Mouse (Mus musculus) neural tube, embryonic 13.5 days (tissue): ENCODE results near the gene Hemgn. TPM values are rescaled to one million over a fixed set of nuclear protein-coding genes. Genes with fewer than 3 reads are reported as not detected.
A peak's percentile ranks its signal among the peaks of the same experiment; 100 is the strongest.

Experiments
- ATAC-seq: fragments of 200-750 bp; cut with Nextera tagmentation; 2 replicates; pipeline ENCODE4 v1.8.0; 2017; ENCODE audit warnings: low read depth, mild to moderate bottlenecking, moderate TSS enrichment, moderate library complexity
- H3K27ac ChIP-seq: fragments of 300-500 bp; sonication (generic); replicated peaks from 2 replicates; pipeline ENCODE4 v1.5.1; 2015; ENCODE audit warnings: moderate library complexity, mild to moderate bottlenecking, inconsistent platforms
- H3K27me3 ChIP-seq: fragments of 300-500 bp; sonication (generic); 2 replicates; pipeline ENCODE4 v1.6.1; 2015; ENCODE audit warnings: mild to moderate bottlenecking, inconsistent platforms
- H3K36me3 ChIP-seq: fragments of 300-500 bp; sonication (generic); 2 replicates; pipeline ENCODE4 v1.6.1; 2015; ENCODE audit warnings: mild to moderate bottlenecking, inconsistent platforms
- H3K4me1 ChIP-seq: fragments of 300-500 bp; sonication (generic); replicated peaks from 2 replicates; pipeline ENCODE4 v1.6.1; 2015; ENCODE audit warnings: inconsistent platforms
- H3K4me2 ChIP-seq: fragments of 300-500 bp; sonication (generic); 2 replicates; pipeline ENCODE4 v1.6.1; 2015; ENCODE audit warnings: inconsistent platforms, mild to moderate bottlenecking, moderate library complexity
- H3K4me3 ChIP-seq: fragments of 300-500 bp; sonication (generic); 2 replicates; pipeline ENCODE4 v1.5.1; 2015; ENCODE audit warnings: mild to moderate bottlenecking, inconsistent platforms
- H3K9ac ChIP-seq: fragments of 300-500 bp; sonication (generic); 2 replicates; pipeline ENCODE4 v1.6.1; 2015; ENCODE audit warnings: moderate library complexity, mild to moderate bottlenecking, inconsistent platforms
- H3K9me3 ChIP-seq: fragments of 300-500 bp; sonication (generic); 2 replicates; pipeline ENCODE4 v1.6.1; 2016; ENCODE audit warnings: inconsistent platforms
- WGBS: fragments of 180-500 bp; shearing (Covaris S2); methylation state at CpG from one replicate; pipeline ENCODE4 v1.1.7; 2015; 5-methylcytosine and 5-hydroxymethylcytosine counted together
- polyA plus RNA-seq: library from polyadenylated mRNA; unstranded; fragments of >200 nt; fragmentation: Nextera tagmentation; extraction: Ambion mirVana; gene quantifications from 2 replicates; pipeline ENCODE4 v1.2.1, GENCODE M21; 2015

Gene Hemgn
- polyA plus RNA-seq, 1 experiment from 2014 or later: 0.60 TPM

DNA sequence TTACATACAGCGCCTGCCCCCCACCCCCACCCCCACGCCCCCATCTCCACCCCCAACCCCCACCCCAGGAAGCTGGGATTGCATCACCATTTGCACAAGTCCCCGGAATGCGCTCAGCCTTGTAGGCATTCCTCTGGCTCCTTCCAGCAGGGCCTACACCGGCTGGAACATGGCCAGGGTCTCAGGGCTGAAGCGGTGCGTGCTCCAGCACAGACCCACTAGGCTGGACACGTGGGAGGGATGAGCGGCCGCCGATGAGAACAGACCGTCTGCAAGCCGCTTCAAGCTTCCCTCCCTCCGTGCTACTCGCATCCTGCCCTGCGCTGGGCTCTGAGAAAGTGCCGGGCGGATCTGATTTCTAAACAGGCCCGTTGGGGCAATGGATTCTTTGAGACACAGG is 42.3 kb downstream of the Hemgn start:
- Histone ChIP-seq H3K27me3 (peaks cover 30% of the 10 kb centered on the region), H3K4me2 (peak overlapping the region; percentile 44), H3K36me3 (peaks cover 4% of the 10 kb centered on the region; the same call in 1 of the 2 replicates), H3K4me3 (no peak overlapping the region), H3K9me3 (no peaks in the 10 kb centered on the region), H3K9ac (peak overlapping the region; percentile 38; the same call in 1 of the 2 replicates), H3K4me1 (peaks cover 16% of the 10 kb centered on the region; the same call in 1 of the 2 replicates), H3K27ac (no peak overlapping the region)
- WGBS: 2% methylated on average over 19 of the region's 19 CpGs
- ATAC-seq: peak; percentile 84

DNA sequence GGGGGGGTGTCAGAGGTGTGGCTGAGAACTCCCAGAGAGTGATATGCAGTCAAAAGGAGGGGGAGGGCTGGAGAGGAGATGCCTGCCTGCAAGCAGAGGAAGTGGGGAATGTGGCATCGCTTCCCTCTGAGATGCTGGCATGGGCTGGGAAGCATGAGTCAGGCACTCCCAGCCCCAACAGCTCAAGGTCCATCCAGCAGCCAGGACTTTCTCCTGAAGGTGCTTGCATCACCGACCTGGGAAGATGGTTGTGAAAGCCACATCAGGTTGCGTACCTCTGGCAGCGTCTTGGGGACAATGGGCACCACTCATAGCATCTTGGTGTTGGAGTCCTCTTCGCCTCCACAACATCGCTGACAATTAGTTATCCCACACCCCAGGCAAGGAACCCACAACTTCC is 42.9 kb downstream of the Hemgn start:
- peaks cover 35% of the 10 kb centered on the region for H3K27me3 ChIP-seq
- WGBS: 54% methylated on average over 6 of the region's 6 CpGs
- ATAC-seq: no peak

DNA sequence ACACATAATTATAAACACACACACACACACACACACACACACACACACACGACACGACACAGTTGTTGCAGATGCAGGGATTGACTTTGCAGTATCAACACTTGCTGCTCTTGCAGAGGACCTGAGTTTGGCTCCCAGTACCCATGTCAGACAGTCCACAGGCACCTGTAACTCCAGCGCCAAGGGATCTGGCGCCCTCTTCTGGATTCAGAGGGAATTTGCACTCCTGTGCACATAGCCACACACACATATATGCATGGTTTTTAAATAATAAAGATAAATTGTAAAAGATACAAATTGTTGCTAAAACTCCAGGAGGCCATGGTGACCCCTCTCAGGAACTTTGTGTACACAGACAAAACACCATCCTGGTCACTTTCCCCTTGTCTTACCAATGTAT is 44.2 kb downstream of the Hemgn start:
- Histone ChIP-seq H3K4me1 (peaks cover 14% of the 10 kb centered on the region; the same call in 1 of the 2 replicates), H3K4me2 (no peak overlapping the region), H3K27me3 (peaks cover 39% of the 10 kb centered on the region), H3K36me3 (no peaks in the 10 kb centered on the region), H3K9ac (no peak overlapping the region), H3K9me3 (no peaks in the 10 kb centered on the region), H3K27ac (no peak overlapping the region), H3K4me3 (no peak overlapping the region)
- 68% methylated on average over 4 of the region's 4 CpGs for WGBS
- no peak for ATAC-seq

More for the DNA sequence above, 42.9 kb downstream of the Hemgn start:
- no peaks in the 10 kb centered on the region for H3K9me3 ChIP-seq
- peaks cover 16% of the 10 kb centered on the region; the same call in 1 of the 2 replicates for H3K4me1 ChIP-seq
- H3K9ac ChIP-seq: no peak overlapping the region
- H3K36me3 ChIP-seq: no peaks in the 10 kb centered on the region
- no peak overlapping the region for H3K4me2 ChIP-seq
- no peak overlapping the region for H3K4me3 ChIP-seq
- H3K27ac ChIP-seq: no peak overlapping the region

DNA sequence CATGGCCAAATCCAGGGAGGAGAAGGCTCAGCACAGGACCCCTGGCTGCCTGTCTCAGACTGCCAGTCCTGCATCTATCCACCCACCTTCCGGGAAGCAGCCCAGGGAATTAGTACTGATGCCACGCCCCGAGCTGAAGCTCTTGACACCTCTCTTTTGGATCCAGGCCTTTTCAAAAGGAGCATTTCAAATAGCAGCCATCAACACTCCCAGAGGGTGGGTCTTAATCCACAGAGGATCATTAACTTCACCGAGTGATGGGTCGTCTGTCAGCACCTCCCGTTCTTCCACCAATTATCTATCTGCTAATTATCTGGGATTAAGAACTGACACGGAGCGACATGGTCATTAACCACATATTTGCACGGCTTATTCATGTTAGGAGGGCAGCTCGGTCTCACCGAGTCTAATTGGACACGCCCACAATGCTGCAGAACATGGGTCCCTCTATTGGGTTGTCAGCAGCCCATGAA is 45.8 kb downstream of the Hemgn start:
- ATAC-seq: no peak
- H3K9ac ChIP-seq: no peak overlapping the region

GRCm38 (mm10) chr4:46364360-46364759 is 48.9 kb downstream of the Hemgn start:
- no peak overlapping the region for H3K4me2 ChIP-seq
- 83% methylated on average over 2 of the region's 2 CpGs for WGBS

More for the DNA sequence above, 45.8 kb downstream of the Hemgn start:
- Histone ChIP-seq H3K4me1 (peaks cover 14% of the 10 kb centered on the region; the same call in 1 of the 2 replicates), H3K4me2 (no peak overlapping the region), H3K36me3 (no peaks in the 10 kb centered on the region), H3K27ac (no peak overlapping the region), H3K9me3 (no peaks in the 10 kb centered on the region), H3K27me3 (peaks cover 39% of the 10 kb centered on the region), H3K4me3 (no peak overlapping the region)
- 15% methylated on average over 12 of the region's 12 CpGs for WGBS

GRCm38 (mm10) chr4:46361258-46361657 is 52.0 kb downstream of the Hemgn start:
- Histone ChIP-seq H3K4me1 (no peaks in the 10 kb centered on the region), H3K36me3 (no peaks in the 10 kb centered on the region)
- WGBS: 77% methylated on average over 5 of the region's 5 CpGs

More at GRCm38 (mm10) chr4:46364360-46364759, 48.9 kb downstream of the Hemgn start:
- no peak overlapping the region for H3K9ac ChIP-seq
- no peak overlapping the region for H3K4me3 ChIP-seq
- H3K27ac ChIP-seq: no peak overlapping the region
- H3K27me3 ChIP-seq: peaks cover 16% of the 10 kb centered on the region
- no peaks in the 10 kb centered on the region for H3K36me3 ChIP-seq
- ATAC-seq: no peak
- H3K4me1 ChIP-seq: peaks cover 6% of the 10 kb centered on the region; the same call in 1 of the 2 replicates
- no peaks in the 10 kb centered on the region for H3K9me3 ChIP-seq

DNA sequence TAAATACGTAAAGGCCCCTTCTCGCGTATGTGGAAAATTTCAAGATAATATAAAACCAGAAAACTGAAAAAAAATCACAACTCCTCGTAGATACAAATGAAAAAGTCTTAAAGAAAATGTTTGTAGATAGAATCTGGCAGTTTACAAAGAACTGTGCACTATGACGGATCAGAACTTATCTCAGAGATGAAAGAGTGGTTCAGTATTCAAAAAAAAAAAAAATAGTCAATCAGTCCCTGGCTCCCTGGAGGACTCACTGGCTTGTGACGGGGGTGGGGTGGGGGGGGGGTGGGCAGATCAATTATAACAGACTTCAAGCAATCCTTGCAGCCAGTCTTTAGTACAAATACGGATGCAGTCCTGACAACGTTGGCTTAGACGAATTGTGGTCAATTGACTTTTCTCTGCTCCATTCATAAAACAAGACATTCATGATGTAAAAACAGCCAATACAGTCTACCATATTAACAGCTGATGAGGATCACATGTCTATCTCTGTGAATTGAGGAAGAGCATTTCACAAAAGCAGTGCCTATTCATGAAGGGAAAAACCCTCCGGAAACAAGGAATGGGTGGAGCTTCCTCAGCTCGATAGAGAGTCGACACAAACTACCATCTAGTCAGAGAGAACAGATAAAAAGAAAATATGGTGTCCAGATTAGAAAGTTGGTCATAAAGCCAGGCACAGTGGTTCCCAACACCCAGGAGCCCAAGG is 53.6 kb downstream of the Hemgn start:
- H3K4me3 ChIP-seq: no peak overlapping the region
- WGBS: 81% methylated on average over 12 of the region's 12 CpGs
- H3K27me3 ChIP-seq: peaks cover 29% of the 10 kb centered on the region
- no peaks in the 10 kb centered on the region for H3K4me1 ChIP-seq
- ATAC-seq: no peak
- H3K4me2 ChIP-seq: no peak overlapping the region
- H3K27ac ChIP-seq: no peak overlapping the region
- no peak overlapping the region for H3K9ac ChIP-seq
- H3K9me3 ChIP-seq: no peaks in the 10 kb centered on the region
- no peaks in the 10 kb centered on the region for H3K36me3 ChIP-seq

More at GRCm38 (mm10) chr4:46361258-46361657, 52.0 kb downstream of the Hemgn start:
- H3K9ac ChIP-seq: no peak overlapping the region
- no peak for ATAC-seq
- no peak overlapping the region for H3K27ac ChIP-seq
- no peak overlapping the region for H3K4me3 ChIP-seq
- peaks cover 25% of the 10 kb centered on the region; the same call in 1 of the 2 replicates for H3K27me3 ChIP-seq
- H3K4me2 ChIP-seq: no peak overlapping the region
- no peaks in the 10 kb centered on the region for H3K9me3 ChIP-seq

GRCm38 (mm10) chr4:46356351-46357133 is 56.8 kb downstream of the Hemgn start:
- 54% methylated on average over 12 of the region's 12 CpGs for WGBS
- Histone ChIP-seq H3K27me3 (peaks cover 56% of the 10 kb centered on the region), H3K36me3 (no peaks in the 10 kb centered on the region), H3K4me3 (no peak overlapping the region), H3K4me2 (no peak overlapping the region), H3K9ac (no peak overlapping the region), H3K27ac (no peak overlapping the region), H3K4me1 (no peaks in the 10 kb centered on the region; the same call in 1 of the 2 replicates), H3K9me3 (no peaks in the 10 kb centered on the region)
- no peak for ATAC-seq

DNA sequence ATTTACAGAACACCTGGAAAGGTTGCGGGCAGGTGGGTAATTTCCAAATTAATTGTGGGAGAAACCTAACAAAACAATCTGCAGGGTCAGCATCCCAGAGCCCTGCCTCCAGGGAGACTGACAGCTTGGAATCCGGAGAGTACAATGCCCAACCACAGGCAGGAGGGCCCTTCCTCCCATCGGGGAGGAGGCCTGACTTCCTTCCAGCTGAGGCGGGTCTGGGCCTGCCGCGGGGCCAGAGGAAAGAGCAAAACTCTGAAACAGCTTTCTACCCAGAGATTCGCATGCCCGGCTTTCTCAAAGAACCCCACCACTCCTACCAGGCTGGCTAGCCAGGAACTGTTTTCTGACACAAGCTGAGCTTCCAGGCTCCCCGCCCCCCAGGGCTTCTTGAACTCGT is 60.3 kb downstream of the Hemgn start:
- Histone ChIP-seq H3K27me3 (peaks cover 86% of the 10 kb centered on the region), H3K27ac (no peak overlapping the region), H3K4me3 (no peak overlapping the region), H3K9me3 (no peaks in the 10 kb centered on the region), H3K9ac (no peak overlapping the region), H3K4me1 (no peaks in the 10 kb centered on the region; the same call in 1 of the 2 replicates), H3K4me2 (no peak overlapping the region), H3K36me3 (no peaks in the 10 kb centered on the region)
- 10% methylated on average over 10 of the region's 10 CpGs for WGBS
- ATAC-seq: no peak

DNA sequence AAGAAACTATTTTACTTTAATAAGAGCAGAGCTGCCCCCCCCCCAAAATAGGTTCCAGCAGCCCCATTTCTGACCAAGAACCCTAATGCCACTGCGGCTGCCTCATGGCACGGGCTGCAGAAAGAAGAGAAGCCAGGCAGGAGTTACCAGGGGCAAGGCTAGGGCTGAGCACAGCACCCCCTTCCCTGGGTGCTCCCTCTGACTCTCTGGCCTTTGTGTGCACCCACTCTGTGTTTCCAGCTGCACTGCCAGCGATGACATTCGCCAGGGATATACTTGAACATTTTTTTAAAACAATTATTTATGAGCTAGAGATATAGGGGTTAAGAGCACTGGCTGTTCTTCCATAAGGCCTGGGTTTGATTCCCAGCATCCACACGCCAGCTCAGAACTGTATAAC is 63.8 kb downstream of the Hemgn start:
- H3K27ac ChIP-seq: no peak overlapping the region
- no peaks in the 10 kb centered on the region for H3K36me3 ChIP-seq
- peaks cover 3% of the 10 kb centered on the region for H3K4me1 ChIP-seq
- WGBS: 39% methylated on average over 5 of the region's 5 CpGs
- ATAC-seq: no peak
- H3K4me3 ChIP-seq: no peak overlapping the region
- peaks cover 95% of the 10 kb centered on the region for H3K27me3 ChIP-seq
- H3K9me3 ChIP-seq: no peaks in the 10 kb centered on the region
- no peak overlapping the region for H3K9ac ChIP-seq
- no peak overlapping the region for H3K4me2 ChIP-seq

DNA sequence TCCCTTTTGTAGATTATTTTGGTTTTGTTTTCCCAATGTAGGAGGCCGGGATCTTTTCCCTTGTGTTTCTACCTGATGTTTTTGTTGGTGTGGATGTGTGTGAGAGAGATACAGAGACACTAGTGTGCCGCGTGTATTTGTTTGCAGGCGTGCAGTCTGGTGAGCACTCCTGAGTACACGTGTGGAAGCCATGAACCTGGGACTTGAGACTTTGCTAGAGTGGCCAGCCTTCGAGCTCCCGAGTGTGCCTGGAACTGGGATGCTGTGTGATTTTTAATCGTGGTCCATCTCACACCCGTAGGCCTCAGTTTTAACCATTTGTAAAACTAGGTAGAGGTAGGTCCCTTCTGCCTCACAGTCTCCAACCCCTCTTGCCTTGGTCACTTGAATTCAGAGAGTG is 64.4 kb downstream of the Hemgn start:
- Histone ChIP-seq H3K4me2 (no peak overlapping the region), H3K9me3 (no peaks in the 10 kb centered on the region), H3K27ac (no peak overlapping the region), H3K27me3 (peaks cover 98% of the 10 kb centered on the region), H3K4me3 (no peak overlapping the region), H3K9ac (no peak overlapping the region), H3K4me1 (peaks cover 9% of the 10 kb centered on the region), H3K36me3 (no peaks in the 10 kb centered on the region)
- ATAC-seq: no peak
- whole genome bisulfite sequencing: 22% methylated on average over 9 of the region's 9 CpGs
